Mouse (Mus musculus) bone marrow macrophage, adult 2 months (primary cell): ENCODE data around the gene Mrps23. TPM values are rescaled to one million over a fixed set of nuclear protein-coding genes. Genes with fewer than 3 reads are reported as not detected.
"Not testable (repeated sequence)": the region's sequence is repeated elsewhere in the genome, so short reads cannot be mapped to it uniquely, and the experiment has no call there.

Source experiments
- H3K27ac ChIP-seq: 2 replicates; pipeline ENCODE4 v1.5.1; 2012; ENCODE audit warnings: low read depth, low read length; ENCODE audit not compliant: insufficient read depth
- H3K4me1 ChIP-seq: 2 replicates; pipeline ENCODE4 v1.6.1; 2012; ENCODE audit warnings: low read length; ENCODE audit not compliant: control insufficient read depth, insufficient read depth
- H3K4me3 ChIP-seq: 2 replicates; pipeline ENCODE4 v1.5.1; 2012; ENCODE audit warnings: mild to moderate bottlenecking, low read length, moderate library complexity; ENCODE audit not compliant: insufficient read depth
- CTCF ChIP-seq: IDR thresholded peaks from 2 replicates; pipeline ENCODE4 v1.5.1; 2012; ENCODE audit warnings: low read depth, mild to moderate bottlenecking, low read length, moderate library complexity
- POLR2A ChIP-seq: IDR thresholded peaks from 2 replicates; pipeline ENCODE4 v1.6.1; 2012; ENCODE audit warnings: mild to moderate bottlenecking, low read depth, low read length, borderline replicate concordance
- polyA plus RNA-seq: library from polyadenylated mRNA; stranded (reverse); fragments of >200 nt; gene quantifications from 2 replicates; pipeline ENCODE4 v1.2.4, GENCODE M21; 2012; ENCODE audit not compliant: missing spikeins, insufficient read depth, insufficient read length

Mrps23 gene
- polyA plus RNA-seq, 1 experiment: 60.4 TPM

GRCm38 (mm10) chr11:88187417-88188133 is 16.6 kb upstream of the Mrps23 start:
- TF ChIP-seq CTCF: peak; percentile 31
- TF ChIP-seq POLR2A: no peak
- H3K4me3 ChIP-seq: peak overlapping the region; percentile 64
- H3K27ac ChIP-seq: peak overlapping the region; percentile 53
- peaks cover 8% of the 10 kb centered on the region; the same call in 1 of the 2 replicates for H3K4me1 ChIP-seq

- TF ChIP-seq CTCF: no peak
- TF ChIP-seq POLR2A: no peak
- Histone ChIP-seq H3K4me3 (peak overlapping the region; percentile 64), H3K27ac (no peak overlapping the region), H3K4me1 (peaks cover 8% of the 10 kb centered on the region; the same call in 1 of the 2 replicates)
Measured at GRCm38 (mm10) chr11:88188216-88188615, 16.0 kb upstream of the Mrps23 start.

GRCm38 (mm10) chr11:88188635-88189034 is 15.6 kb upstream of the Mrps23 start:
- TF ChIP-seq CTCF (no peak), POLR2A (no peak)
- Histone ChIP-seq H3K4me1 (peaks cover 9% of the 10 kb centered on the region; the same call in 1 of the 2 replicates), H3K27ac (no peak overlapping the region), H3K4me3 (no peak overlapping the region)

GRCm38 (mm10) chr11:88192595-88192994 is 11.6 kb upstream of the Mrps23 start:
- H3K4me1 ChIP-seq: peaks cover 9% of the 10 kb centered on the region

GRCm38 (mm10) chr11:88193098-88193823 is 10.9 kb upstream of the Mrps23 start:
- H3K27ac ChIP-seq: no peak overlapping the region
- H3K4me3 ChIP-seq: peak overlapping the region; percentile 27
- peaks cover 9% of the 10 kb centered on the region for H3K4me1 ChIP-seq
- TF ChIP-seq POLR2A: no peak
- no peak for TF ChIP-seq CTCF

More at GRCm38 (mm10) chr11:88192595-88192994, 11.6 kb upstream of the Mrps23 start:
- H3K4me3 ChIP-seq: no peak overlapping the region
- no peak for TF ChIP-seq CTCF
- no peak for TF ChIP-seq POLR2A
- no peak overlapping the region for H3K27ac ChIP-seq

GRCm38 (mm10) chr11:88193824-88194696 is 10.1 kb upstream of the Mrps23 start:
- TF ChIP-seq POLR2A (no peak), CTCF (no peak)
- H3K4me1 ChIP-seq: peaks cover 8% of the 10 kb centered on the region
- H3K4me3 ChIP-seq: peak overlapping the region; percentile 30
- H3K27ac ChIP-seq: no peak overlapping the region

- not testable (repeated sequence) for H3K4me1 ChIP-seq, H3K27ac ChIP-seq, H3K4me3 ChIP-seq
Measured at GRCm38 (mm10) chr11:88195699-88196098, 8.5 kb upstream of the Mrps23 start.

- no peak overlapping the region for H3K27ac ChIP-seq
- no peak overlapping the region for H3K4me3 ChIP-seq
- TF ChIP-seq POLR2A: no peak
- no peak; the same call in 1 of the 2 replicates for TF ChIP-seq CTCF
- peaks cover 22% of the 10 kb centered on the region for H3K4me1 ChIP-seq
Measured at GRCm38 (mm10) chr11:88197153-88197576, 7.0 kb upstream of the Mrps23 start.

- H3K4me3 ChIP-seq: no peak overlapping the region
- no peak overlapping the region for H3K27ac ChIP-seq
- no peak for TF ChIP-seq POLR2A
- no peak for TF ChIP-seq CTCF
- peaks cover 25% of the 10 kb centered on the region for H3K4me1 ChIP-seq
Measured at GRCm38 (mm10) chr11:88198223-88198622, 6.0 kb upstream of the Mrps23 start.
